Mouse (Mus musculus): ENCODE results near the gene Armc6. TPM values are rescaled to one million over a fixed set of nuclear protein-coding genes. Genes with fewer than 3 reads are reported as not detected.
"Not testable (repeated sequence)": the region's sequence is repeated elsewhere in the genome, so short reads cannot be mapped to it uniquely, and the experiment has no call there.

Gene Armc6
- total RNA-seq, 4 experiments from 2014 or later = 13.3 to 19.3 (median 16.0) TPM

GRCm38 (mm10) chr8:70227997-70228396 is 6.3 kb downstream of the Armc6 start:
- DNase-seq = no peak

- DNase-seq = no peak
Measured at GRCm38 (mm10) chr8:70223341-70223740, 10.9 kb downstream of the Armc6 start.

GRCm38 (mm10) chr8:70222041-70222440 is 12.2 kb downstream of the Armc6 start:
- DNase-seq = no peak

- no peak for DNase-seq
Measured at GRCm38 (mm10) chr8:70220911-70221310, 13.4 kb downstream of the Armc6 start.

GRCm38 (mm10) chr8:70220236-70220840 is 13.9 kb downstream of the Armc6 start:
- peak; percentile 54 for DNase-seq

- DNase-seq = no peak
Measured at GRCm38 (mm10) chr8:70219107-70219684, 15.1 kb downstream of the Armc6 start.

- DNase-seq = no peak
Measured at GRCm38 (mm10) chr8:70217441-70217840, 16.8 kb downstream of the Armc6 start.

- DNase-seq = peak; percentile 50
Measured at GRCm38 (mm10) chr8:70216566-70216965, 17.7 kb downstream of the Armc6 start.

- not testable (repeated sequence) for DNase-seq
Measured at GRCm38 (mm10) chr8:70216161-70216560, 18.1 kb downstream of the Armc6 start.

- no peak for DNase-seq
Measured at GRCm38 (mm10) chr8:70215092-70215491, 19.2 kb downstream of the Armc6 start.

- no peak for DNase-seq
Measured at GRCm38 (mm10) chr8:70214411-70214810, 19.9 kb downstream of the Armc6 start.

GRCm38 (mm10) chr8:70212112-70213055 is 21.9 kb downstream of the Armc6 start, which contains the start of gene Slc25a42:
TSS of gene Slc25a42 (minus strand) at chr8:70212305.
- DNase-seq = peak; percentile 100

- DNase-seq = no peak
Measured at GRCm38 (mm10) chr8:70211726-70212111, 22.5 kb downstream of the Armc6 start.

- no peak for DNase-seq
Measured at GRCm38 (mm10) chr8:70211275-70211674, 23.0 kb downstream of the Armc6 start.

- DNase-seq = no peak
Measured at GRCm38 (mm10) chr8:70210538-70210937, 23.7 kb downstream of the Armc6 start.

- DNase-seq = no peak
Measured at GRCm38 (mm10) chr8:70208130-70208529, 26.1 kb downstream of the Armc6 start.

- no peak for DNase-seq
Measured at GRCm38 (mm10) chr8:70204757-70205156, 29.5 kb downstream of the Armc6 start.

- no peak for DNase-seq
Measured at GRCm38 (mm10) chr8:70203072-70203471, 31.2 kb downstream of the Armc6 start.

- no peak for DNase-seq
Measured at GRCm38 (mm10) chr8:70201417-70201816, 32.8 kb downstream of the Armc6 start.

GRCm38 (mm10) chr8:70200098-70200681 is 34.1 kb downstream of the Armc6 start:
- DNase-seq = no peak

GRCm38 (mm10) chr8:70197603-70198002 is 36.7 kb downstream of the Armc6 start:
- no peak for DNase-seq

- no peak for DNase-seq
Measured at GRCm38 (mm10) chr8:70195762-70196161, 38.5 kb downstream of the Armc6 start.

GRCm38 (mm10) chr8:70194191-70194590 is 40.1 kb downstream of the Armc6 start:
- DNase-seq = peak; percentile 57

All from adrenal gland, adult 8-10 months (tissue).